Mouse (Mus musculus): Measurements from ENCODE around the gene Rpgrip1l.

Rpgrip1l gene

GRCm38 (mm10) chr8:91199876-91200275 is 113.2 kb downstream of the Rpgrip1l start, which contains the start of gene Aktip:
Gene Aktip, minus strand, starts transcription at chr8:91199976.
- DNase-seq = no peak

DNA sequence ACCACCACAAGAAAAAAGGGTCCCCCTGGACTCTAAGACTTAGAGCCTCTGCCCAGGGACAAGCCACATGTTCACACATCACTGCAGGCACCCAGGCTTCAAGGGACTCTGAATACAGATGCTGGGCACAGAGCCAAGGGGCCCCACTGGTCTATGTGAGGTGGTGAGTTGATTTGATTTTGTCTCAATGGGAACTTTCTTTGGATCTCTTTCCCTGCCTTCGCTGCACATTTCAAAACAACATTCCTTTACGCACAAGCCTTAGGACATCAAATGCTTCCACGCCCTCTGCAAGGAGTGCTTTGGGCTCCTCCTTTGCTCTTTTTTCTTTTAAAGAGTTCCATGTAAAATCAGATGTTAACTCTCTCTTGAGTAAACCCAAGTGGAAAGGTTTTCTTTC is 115.0 kb downstream of the Rpgrip1l start:
- no peak for DNase-seq

GRCm38 (mm10) chr8:91197233-91197632 is 115.8 kb downstream of the Rpgrip1l start:
- no peak for DNase-seq

- DNase-seq = no peak
These were observed 116.4 kb downstream of the Rpgrip1l start for GRCm38 (mm10) chr8:91196661-91197060.

DNA sequence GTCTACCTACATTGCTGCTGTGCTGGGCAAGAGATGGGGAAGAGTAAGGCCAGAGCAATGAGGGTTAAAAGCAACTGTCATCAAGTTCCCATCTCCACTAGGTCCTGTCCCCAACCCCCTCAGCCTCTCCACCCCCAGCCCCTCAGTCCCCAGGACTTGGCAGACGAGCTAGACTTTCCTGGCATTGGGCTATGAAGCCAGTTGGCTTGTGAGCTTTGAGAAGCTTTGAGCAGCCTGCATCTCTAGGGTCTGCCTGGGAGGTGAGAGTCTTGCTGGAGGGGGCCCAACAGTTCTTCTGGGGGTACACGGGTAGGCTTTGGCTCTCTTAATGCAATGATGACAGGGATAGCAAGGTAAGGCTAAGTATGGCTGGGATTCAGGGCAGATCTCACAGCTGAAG is 119.0 kb downstream of the Rpgrip1l start:
- no peak for DNase-seq

DNA sequence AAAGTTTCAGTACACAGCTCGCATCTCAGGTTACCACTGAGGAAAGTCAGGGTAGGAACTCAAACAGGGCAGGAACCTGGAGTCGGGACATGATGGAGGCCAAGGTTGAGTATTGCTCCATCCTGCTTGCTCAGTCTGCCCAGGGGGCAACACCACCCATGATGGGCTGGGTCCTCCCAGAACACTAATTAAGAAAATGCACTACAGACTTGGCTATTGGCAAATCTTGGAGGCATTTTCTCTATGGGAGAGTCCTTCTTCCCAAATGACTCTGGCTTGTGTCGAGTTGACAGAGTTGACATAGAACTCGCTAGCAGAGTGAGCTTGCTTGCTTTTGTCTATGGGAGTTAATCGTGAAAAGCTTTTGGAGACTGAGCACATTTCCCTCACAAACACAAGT is 120.1 kb downstream of the Rpgrip1l start:
- no peak for DNase-seq

DNA sequence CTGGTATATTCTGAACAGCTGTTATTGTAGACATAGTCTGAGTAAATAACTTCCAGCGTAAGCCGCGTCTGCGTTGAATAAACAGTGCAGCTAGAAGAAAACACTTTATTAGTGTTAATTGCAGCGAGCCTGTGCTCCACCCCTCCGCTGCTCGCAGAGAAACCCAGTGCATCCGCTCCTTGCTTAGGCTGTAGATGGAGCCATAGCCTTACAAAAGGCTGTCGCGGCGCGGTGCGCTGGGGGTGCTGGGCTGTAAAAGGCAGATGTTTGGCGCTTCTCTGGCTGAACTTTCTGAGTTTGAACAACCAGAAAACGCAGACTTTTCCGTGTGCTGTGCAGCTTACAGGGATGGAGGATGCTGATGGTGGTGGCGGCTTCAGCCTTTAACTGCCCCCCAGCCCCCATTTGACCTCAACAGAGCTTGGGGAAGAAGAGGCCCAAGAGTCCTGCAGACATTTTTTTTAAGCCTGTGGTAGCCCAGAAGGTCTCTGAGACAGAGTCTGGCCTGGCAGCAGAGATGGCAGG is 122.2 kb downstream of the Rpgrip1l start:
- no peak for DNase-seq

DNA sequence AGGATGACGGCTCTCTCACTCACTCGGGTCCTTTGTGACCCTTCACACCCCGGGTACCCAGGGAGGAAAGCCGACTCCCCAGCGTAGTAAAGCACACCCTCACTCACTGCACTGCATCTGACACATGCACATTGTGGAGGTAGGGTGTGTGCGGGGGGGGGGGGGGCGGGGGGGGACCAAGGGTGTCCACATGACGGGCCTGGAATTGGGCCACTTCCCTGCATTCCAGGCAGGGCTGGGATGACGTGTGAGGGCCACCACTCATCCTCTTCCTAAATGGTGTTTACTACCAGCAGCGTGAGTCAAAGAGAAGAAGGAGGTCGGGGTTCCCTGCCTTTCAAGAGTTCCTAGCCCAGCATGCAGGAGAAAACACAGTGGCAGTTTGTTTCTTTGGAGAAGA is 124.9 kb downstream of the Rpgrip1l start:
- DNase-seq = no peak

GRCm38 (mm10) chr8:91186372-91186771 is 126.7 kb downstream of the Rpgrip1l start:
- no peak for DNase-seq

DNA sequence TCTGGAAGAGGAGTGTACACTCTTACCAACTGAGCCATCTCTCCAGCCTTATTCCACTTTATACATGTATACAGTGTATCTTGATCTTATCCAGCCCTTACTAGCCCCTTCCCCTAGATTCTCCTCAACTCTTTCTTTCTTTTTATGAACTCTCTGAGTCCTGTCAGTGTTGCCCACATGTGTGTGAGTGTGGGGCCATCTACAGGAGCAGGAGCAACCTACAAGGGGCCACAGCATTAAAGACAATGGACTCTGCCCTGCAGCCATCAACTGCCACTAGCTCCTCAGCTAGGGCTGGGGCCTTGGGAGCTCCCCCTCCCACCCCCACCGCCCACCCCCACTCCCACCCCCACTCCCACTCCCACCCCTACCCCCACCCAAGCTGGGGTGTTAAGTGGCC is 135.4 kb downstream of the Rpgrip1l start:
- DNase-seq = no peak

DNA sequence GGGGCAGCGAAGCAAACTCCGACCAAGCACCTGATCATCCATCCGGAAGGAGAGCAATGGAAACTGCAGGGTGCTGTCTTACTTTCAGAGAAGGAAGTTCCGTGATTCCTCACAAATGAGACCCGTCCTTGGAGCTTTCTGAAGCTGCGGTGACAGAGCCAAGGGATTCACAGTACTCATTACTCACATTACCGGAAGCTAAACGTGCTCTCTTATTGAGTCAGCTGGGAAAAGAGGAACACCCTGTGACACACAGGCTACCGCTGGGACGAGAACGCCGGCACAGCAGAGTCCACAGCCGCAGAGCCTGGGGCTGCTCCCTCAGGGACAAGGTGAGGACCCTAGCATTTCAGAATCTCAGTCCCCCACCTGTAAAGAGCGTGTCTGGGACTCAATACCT is 136.9 kb downstream of the Rpgrip1l start:
- no peak for DNase-seq

- no peak for DNase-seq
These were observed 141.5 kb downstream of the Rpgrip1l start for GRCm38 (mm10) chr8:91171605-91172004.

GRCm38 (mm10) chr8:91170914-91171313 is 142.1 kb downstream of the Rpgrip1l start:
- DNase-seq = no peak

GRCm38 (mm10) chr8:91170152-91170551 is 142.9 kb downstream of the Rpgrip1l start:
- no peak for DNase-seq

All from cerebellum, adult 9-11 months (tissue).